Mouse (Mus musculus) C2C12 (cell line): ENCODE data around the gene Myo10. TPM values are rescaled to one million over a fixed set of nuclear protein-coding genes. Genes with fewer than 3 reads are reported as not detected.

Experiments
- H3K27me3 ChIP-seq: one replicate; pipeline ENCODE4 v1.6.1; 2011; ENCODE audit not compliant: control insufficient read depth, insufficient read depth, insufficient read length
- H3K36me3 ChIP-seq: one replicate; pipeline ENCODE4 v1.6.1; 2011; ENCODE audit not compliant: control insufficient read depth, insufficient read depth
- H3K4me3 ChIP-seq: one replicate; pipeline ENCODE4 v1.5.1; 2011; ENCODE audit warnings: mild to moderate bottlenecking, control low read depth; ENCODE audit not compliant: poor library complexity, insufficient read depth, severe bottlenecking
- H3K79me2 ChIP-seq: one replicate; pipeline ENCODE4 v1.6.1; 2011; ENCODE audit not compliant: control insufficient read depth, insufficient read depth
- H3K79me3 ChIP-seq: one replicate; pipeline ENCODE4 v1.6.1; 2011; ENCODE audit warnings: low read depth, control low read depth
- H3ac ChIP-seq: one replicate; pipeline ENCODE3; 2011; ENCODE audit warnings: low read depth; ENCODE audit not compliant: control insufficient read depth, insufficient read length
- CEBPB ChIP-seq: IDR thresholded peaks from one replicate; pipeline ENCODE4 v1.6.1; 2011; ENCODE audit warnings: low read depth, mild to moderate bottlenecking, control low read depth, moderate library complexity
- CTCF ChIP-seq: IDR thresholded peaks from one replicate; pipeline ENCODE4 v1.5.1; 2011; ENCODE audit not compliant: control insufficient read depth, insufficient read depth, insufficient read length
- FOSL1 ChIP-seq: IDR thresholded peaks from one replicate; pipeline ENCODE4 v1.8.0; 2011; ENCODE audit warnings: mild to moderate bottlenecking, low read length; ENCODE audit not compliant: poor library complexity, insufficient read depth, severe bottlenecking
- MAX ChIP-seq: IDR thresholded peaks from one replicate; pipeline ENCODE4 v1.6.1; 2011; ENCODE audit warnings: mild to moderate bottlenecking, control low read depth
- MYOD1 ChIP-seq: IDR thresholded peaks from one replicate; pipeline ENCODE4 v1.6.1; 2011; ENCODE audit warnings: low read depth; ENCODE audit not compliant: control insufficient read depth, insufficient read length
- MYOG ChIP-seq: IDR thresholded peaks from one replicate; pipeline ENCODE4 v1.6.1; 2011; ENCODE audit not compliant: control insufficient read depth, insufficient read length; ENCODE audit errors: extremely low read depth
- USF1 ChIP-seq: IDR thresholded peaks from one replicate; pipeline ENCODE4 v1.6.1; 2011; ENCODE audit warnings: low read depth, mild to moderate bottlenecking, control low read depth, moderate library complexity
- polyA plus RNA-seq: library from polyadenylated mRNA; unstranded; fragments of >200 nt; fragmentation: generic; extraction: Trizol; gene quantifications from one replicate; pipeline ENCODE4 v1.2.1, GENCODE M21; 2012; ENCODE audit warnings: missing spikeins

The Myo10 gene
- polyA plus RNA-seq, 1 experiment: 89.8 TPM

DNA sequence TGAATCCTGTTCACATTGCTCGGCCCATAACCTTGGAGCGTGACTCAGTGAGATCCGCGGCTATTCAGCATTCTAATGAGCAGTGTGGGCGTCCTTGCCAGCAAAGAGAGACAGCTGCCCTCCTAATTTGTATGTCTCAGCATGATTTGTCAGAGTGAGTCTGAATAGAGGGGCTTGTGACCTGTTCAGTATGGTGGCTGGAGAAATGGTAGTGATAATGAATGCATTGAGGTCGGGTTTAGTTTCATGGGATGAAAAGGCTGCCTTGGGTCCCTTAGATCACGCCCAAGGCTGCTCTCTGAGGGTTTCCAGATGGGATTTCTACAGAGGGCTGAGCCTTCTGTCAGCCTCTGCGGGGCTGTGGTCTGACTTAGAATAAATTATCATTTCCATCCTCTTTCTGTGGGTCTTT is 139.5 kb downstream of the Myo10 start:
- no peak overlapping the region for H3ac ChIP-seq
- peaks cover 88% of the 10 kb centered on the region for H3K36me3 ChIP-seq
- H3K27me3 ChIP-seq: no peaks in the 10 kb centered on the region
- H3K79me3 ChIP-seq: peaks cover 15% of the 10 kb centered on the region
- TF ChIP-seq CEBPB (no peak), MAX (no peak), USF1 (peak; percentile 61), CTCF (no peak), FOSL1 (no peak), MYOD1 (peak; percentile 89)
- no peak overlapping the region for H3K4me3 ChIP-seq
- H3K79me2 ChIP-seq: peaks cover 51% of the 10 kb centered on the region

DNA sequence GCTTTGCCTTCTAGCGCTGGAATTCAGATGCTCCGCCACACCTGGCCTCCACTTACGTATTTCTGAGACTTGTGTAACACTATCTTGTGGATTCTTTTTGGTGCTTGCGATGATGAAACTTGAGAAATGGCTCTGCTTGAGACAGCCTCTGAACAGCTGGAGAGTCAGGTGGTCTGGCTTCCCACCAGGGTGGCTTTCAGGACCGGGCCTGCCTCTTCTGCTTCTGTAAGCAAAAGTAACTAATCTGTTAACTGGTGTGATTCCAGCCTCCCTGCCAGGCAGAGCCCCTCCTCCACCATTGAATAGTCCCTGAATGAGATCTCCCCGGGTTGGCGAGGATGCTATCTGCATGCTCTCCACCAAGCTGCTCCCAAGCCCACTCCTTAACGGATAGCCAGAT is 140.0 kb downstream of the Myo10 start:
- peaks cover 15% of the 10 kb centered on the region for H3K79me3 ChIP-seq
- TF ChIP-seq USF1 (peak; percentile 70), MYOG (no peak), MYOD1 (peak; percentile 91), CEBPB (peak; percentile 4)
- peaks cover 54% of the 10 kb centered on the region for H3K79me2 ChIP-seq
- no peaks in the 10 kb centered on the region for H3K27me3 ChIP-seq
- no peak overlapping the region for H3K4me3 ChIP-seq
- H3ac ChIP-seq: no peak overlapping the region
- H3K36me3 ChIP-seq: peaks cover 84% of the 10 kb centered on the region

DNA sequence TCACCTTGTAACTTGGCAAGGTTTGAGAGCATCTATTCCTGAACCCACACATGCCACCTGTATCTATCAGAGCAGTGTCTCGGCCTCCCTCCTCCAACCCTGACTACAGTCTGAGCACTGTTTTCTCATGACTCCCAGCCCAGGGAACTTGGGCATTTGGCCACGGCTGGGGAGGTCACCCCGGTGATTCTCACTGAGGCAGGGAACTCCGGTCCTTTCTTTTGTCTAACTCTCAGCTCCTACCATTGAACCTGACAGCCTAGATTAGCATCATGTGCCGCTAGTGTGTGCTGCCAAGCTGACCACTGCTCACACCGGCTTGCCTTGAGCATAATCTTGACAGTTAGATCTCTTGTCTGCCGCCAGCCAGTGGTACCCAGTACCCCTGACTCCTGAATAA is 140.8 kb downstream of the Myo10 start:
- Histone ChIP-seq H3K4me3 (no peak overlapping the region), H3ac (no peak overlapping the region), H3K79me3 (peaks cover 15% of the 10 kb centered on the region), H3K36me3 (peaks cover 82% of the 10 kb centered on the region), H3K27me3 (no peaks in the 10 kb centered on the region), H3K79me2 (peaks cover 56% of the 10 kb centered on the region)
- TF ChIP-seq MYOG (no peak), MAX (no peak), MYOD1 (no peak), CEBPB (no peak), USF1 (no peak), CTCF (no peak), FOSL1 (no peak)

DNA sequence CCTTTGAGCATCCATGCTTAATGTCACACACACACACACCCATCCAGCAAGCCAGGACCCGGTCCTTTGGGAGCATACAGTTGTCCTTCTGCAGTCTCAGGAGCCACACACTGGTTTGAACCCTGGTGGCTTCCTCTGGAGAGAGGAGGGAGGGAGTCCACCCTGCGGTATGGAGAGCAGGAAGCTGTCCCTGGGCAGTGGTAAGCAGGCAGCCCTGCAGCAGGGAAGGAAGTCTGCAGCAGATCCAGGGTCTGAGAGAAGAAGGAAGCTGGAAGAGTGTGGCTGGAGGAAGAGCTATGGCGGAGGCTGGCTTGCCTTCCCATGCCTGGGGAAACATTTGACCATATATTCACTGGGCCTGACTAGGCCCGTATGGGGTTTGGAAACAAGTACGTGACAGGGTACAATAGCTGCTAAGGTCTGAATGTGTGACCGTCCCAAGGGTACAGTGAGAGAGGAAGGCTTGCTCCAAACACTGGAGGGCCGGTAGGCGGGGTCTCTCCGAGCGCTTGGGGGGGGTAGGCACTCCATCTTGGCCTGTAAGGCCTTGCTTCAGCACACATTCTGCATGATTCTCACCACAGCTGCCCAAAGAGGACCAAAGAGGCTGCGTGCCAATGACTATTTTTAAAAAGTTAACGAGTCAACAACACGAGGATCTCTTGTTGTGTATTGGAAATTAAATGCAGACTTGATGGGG is 142.5 kb downstream of the Myo10 start:
- TF ChIP-seq CEBPB: no peak
- TF ChIP-seq MYOG: no peak
- TF ChIP-seq CTCF: no peak
- no peak for TF ChIP-seq MAX
- no peak for TF ChIP-seq MYOD1
- TF ChIP-seq USF1: no peak
- no peak for TF ChIP-seq FOSL1
- Histone ChIP-seq H3K79me2 (peaks cover 71% of the 10 kb centered on the region), H3K79me3 (peaks cover 12% of the 10 kb centered on the region), H3ac (no peak overlapping the region), H3K36me3 (peaks cover 81% of the 10 kb centered on the region), H3K27me3 (no peaks in the 10 kb centered on the region), H3K4me3 (no peak overlapping the region)

DNA sequence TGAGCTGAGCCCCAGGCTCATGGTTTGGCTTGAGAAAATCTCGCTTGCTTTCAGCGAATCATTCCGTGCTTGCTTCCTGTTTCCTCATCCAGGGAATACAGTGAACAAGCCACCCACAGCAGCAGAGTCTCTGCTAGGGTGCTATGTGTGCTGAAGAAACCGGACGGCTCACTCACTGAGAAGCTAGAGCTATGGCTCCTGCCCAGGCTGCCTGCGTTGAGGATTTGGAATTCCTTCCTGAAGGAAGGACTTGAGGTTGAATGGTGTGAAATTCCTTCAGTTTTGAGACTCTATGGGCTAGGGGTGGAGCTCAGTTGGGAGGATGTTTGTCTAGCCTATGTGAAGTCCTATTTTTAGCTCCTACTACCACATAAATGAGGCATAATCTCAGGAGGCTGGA is 145.5 kb downstream of the Myo10 start:
- Histone ChIP-seq H3K79me2 (peaks cover 86% of the 10 kb centered on the region), H3K79me3 (peaks cover 14% of the 10 kb centered on the region), H3K4me3 (no peak overlapping the region), H3K36me3 (peaks cover 82% of the 10 kb centered on the region), H3ac (no peak overlapping the region), H3K27me3 (no peaks in the 10 kb centered on the region)
- TF ChIP-seq FOSL1 (no peak), CTCF (no peak), USF1 (no peak), CEBPB (no peak), MYOG (no peak), MYOD1 (no peak), MAX (no peak)
